Mouse (Mus musculus) G1E (cell line): ENCODE measurements around the gene Oxsr1.

Experiments
- CTCF ChIP-seq: IDR thresholded peaks from 2 replicates; pipeline ENCODE4 v1.5.1; 2012; ENCODE audit warnings: low read depth, low read length, inconsistent platforms, mixed read lengths
- GATA1 ChIP-seq: IDR thresholded peaks from 2 replicates; pipeline ENCODE4 v1.6.1; 2012; ENCODE audit warnings: borderline replicate concordance, low read length, inconsistent platforms, mixed read lengths

- no peak for TF ChIP-seq CTCF
- no peak for TF ChIP-seq GATA1
Observed at GRCm38 (mm10) chr9:119350531-119350930, 28.3 kb upstream of the Oxsr1 start.
